Mouse (Mus musculus) midbrain, embryonic 16.5 days (tissue): ENCODE measurements around the gene Dync1i1. TPM values are rescaled to one million over a fixed set of nuclear protein-coding genes. Genes with fewer than 3 reads are reported as not detected.

Experiments used
- ATAC-seq: fragments of 200-750 bp; cut with Nextera tagmentation; 2 replicates; pipeline ENCODE4 v1.8.0; 2017; ENCODE audit warnings: moderate TSS enrichment
- H3K27ac ChIP-seq: fragments of 300-500 bp; sonication (generic); 2 replicates; pipeline ENCODE4 v1.5.1; 2014; ENCODE audit warnings: mild to moderate bottlenecking, low read length, mixed read lengths
- H3K27me3 ChIP-seq: fragments of 300-500 bp; sonication (generic); 2 replicates; pipeline ENCODE4 v1.6.1; 2014; ENCODE audit warnings: low read depth, low read length, mixed read lengths; ENCODE audit not compliant: control insufficient read depth, insufficient read depth
- H3K36me3 ChIP-seq: fragments of 300-500 bp; sonication (generic); 2 replicates; pipeline ENCODE4 v1.6.1; 2014; ENCODE audit warnings: mild to moderate bottlenecking, low read length, moderate library complexity, mixed read lengths; ENCODE audit not compliant: control insufficient read depth, insufficient read depth
- H3K4me1 ChIP-seq: fragments of 300-500 bp; sonication (generic); 2 replicates; pipeline ENCODE4 v1.6.1; 2014; ENCODE audit warnings: mild to moderate bottlenecking, low read length, mixed read lengths; ENCODE audit not compliant: control insufficient read depth, insufficient read depth
- H3K4me2 ChIP-seq: fragments of 300-500 bp; sonication (generic); 2 replicates; pipeline ENCODE4 v1.6.1; 2014; ENCODE audit warnings: mild to moderate bottlenecking, low read length, mixed read lengths
- H3K4me3 ChIP-seq: fragments of 300-500 bp; sonication (generic); 2 replicates; pipeline ENCODE4 v1.5.1; 2014; ENCODE audit warnings: low read depth, mild to moderate bottlenecking, low read length, moderate library complexity, mixed read lengths
- H3K9ac ChIP-seq: fragments of 300-500 bp; sonication (generic); 2 replicates; pipeline ENCODE4 v1.6.1; 2014; ENCODE audit warnings: low read depth, low read length, mixed read lengths
- H3K9me3 ChIP-seq: fragments of 300-500 bp; sonication (generic); replicated peaks from 2 replicates; pipeline ENCODE4 v1.6.1; 2014; ENCODE audit warnings: mild to moderate bottlenecking, low read length, mixed read lengths; ENCODE audit not compliant: control insufficient read depth, poor library complexity, severe bottlenecking
- WGBS: fragments of 180-500 bp; shearing (Covaris S2); extraction: QIAGEN DNeasy Blood & Tissue Kit; methylation state at CpG from one replicate; pipeline ENCODE4 v1.1.7; 2014; 5-methylcytosine and 5-hydroxymethylcytosine counted together
- polyA plus RNA-seq: library from polyadenylated mRNA; unstranded; fragments of >200 nt; fragmentation: Nextera tagmentation; extraction: Ambion mirVana; gene quantifications from 2 replicates; pipeline ENCODE4 v1.2.1, GENCODE M21; 2015

Gene Dync1i1
- polyA plus RNA-seq, 1 experiment from 2014 or later, result 43.1 TPM

GRCm38 (mm10) chr6:5794106-5794753 is 68.8 kb downstream of the Dync1i1 start:
- Histone ChIP-seq H3K36me3 (no peaks in the 10 kb centered on the region), H3K4me1 (no peaks in the 10 kb centered on the region), H3K9me3 (no peaks in the 10 kb centered on the region), H3K4me2 (no peak overlapping the region), H3K9ac (no peak overlapping the region), H3K27ac (no peak overlapping the region), H3K4me3 (no peak overlapping the region), H3K27me3 (no peaks in the 10 kb centered on the region)
- WGBS, result 72% methylated on average over 5 of the region's 5 CpGs
- ATAC-seq, result no peak

GRCm38 (mm10) chr6:5795314-5795713 is 69.9 kb downstream of the Dync1i1 start:
- H3K4me1 ChIP-seq, result no peaks in the 10 kb centered on the region
- H3K27me3 ChIP-seq, result no peaks in the 10 kb centered on the region
- no peaks in the 10 kb centered on the region for H3K36me3 ChIP-seq
- no peak overlapping the region for H3K27ac ChIP-seq
- H3K4me3 ChIP-seq, result no peak overlapping the region
- no peak for ATAC-seq
- 82% methylated on average over 2 of the region's 2 CpGs for WGBS
- no peak overlapping the region for H3K4me2 ChIP-seq
- H3K9ac ChIP-seq, result no peak overlapping the region
- no peaks in the 10 kb centered on the region for H3K9me3 ChIP-seq

GRCm38 (mm10) chr6:5802124-5802839 is 76.8 kb downstream of the Dync1i1 start:
- H3K36me3 ChIP-seq, result no peaks in the 10 kb centered on the region
- no peaks in the 10 kb centered on the region for H3K4me1 ChIP-seq
- H3K27me3 ChIP-seq, result no peaks in the 10 kb centered on the region
- H3K27ac ChIP-seq, result no peak overlapping the region
- H3K9me3 ChIP-seq, result no peaks in the 10 kb centered on the region
- 53% methylated on average over 6 of the region's 6 CpGs for WGBS
- no peak overlapping the region for H3K9ac ChIP-seq
- peak; percentile 86 for ATAC-seq
- no peak overlapping the region for H3K4me2 ChIP-seq
- no peak overlapping the region for H3K4me3 ChIP-seq

GRCm38 (mm10) chr6:5802840-5803491 is 77.5 kb downstream of the Dync1i1 start:
- Histone ChIP-seq H3K27ac (no peak overlapping the region), H3K36me3 (no peaks in the 10 kb centered on the region), H3K4me3 (no peak overlapping the region), H3K9me3 (no peaks in the 10 kb centered on the region), H3K9ac (no peak overlapping the region), H3K4me2 (no peak overlapping the region), H3K4me1 (no peaks in the 10 kb centered on the region), H3K27me3 (no peaks in the 10 kb centered on the region)
- peak; percentile 50; the same call in 1 of the 2 replicates for ATAC-seq
- WGBS, result 67% methylated on average over 11 of the region's 11 CpGs

- Histone ChIP-seq H3K4me2 (no peak overlapping the region), H3K4me1 (no peaks in the 10 kb centered on the region), H3K9ac (no peak overlapping the region), H3K27ac (no peak overlapping the region), H3K4me3 (no peak overlapping the region), H3K36me3 (no peaks in the 10 kb centered on the region), H3K27me3 (no peaks in the 10 kb centered on the region), H3K9me3 (no peaks in the 10 kb centered on the region)
- no peak for ATAC-seq
- 77% methylated on average over 3 of the region's 3 CpGs for WGBS
Observed at GRCm38 (mm10) chr6:5808008-5808421, 82.6 kb downstream of the Dync1i1 start.

- Histone ChIP-seq H3K9ac (no peak overlapping the region), H3K27me3 (no peaks in the 10 kb centered on the region), H3K36me3 (no peaks in the 10 kb centered on the region), H3K4me1 (no peaks in the 10 kb centered on the region), H3K27ac (no peak overlapping the region), H3K4me2 (no peak overlapping the region), H3K4me3 (no peak overlapping the region), H3K9me3 (no peaks in the 10 kb centered on the region)
- 62% methylated on average over 1 of the region's 1 CpGs for WGBS
- no peak for ATAC-seq
Observed at GRCm38 (mm10) chr6:5812076-5812475, 86.6 kb downstream of the Dync1i1 start.

- ATAC-seq, result no peak
- Histone ChIP-seq H3K9me3 (no peaks in the 10 kb centered on the region), H3K4me3 (no peak overlapping the region), H3K4me2 (no peak overlapping the region), H3K36me3 (no peaks in the 10 kb centered on the region), H3K27ac (no peak overlapping the region), H3K27me3 (no peaks in the 10 kb centered on the region), H3K9ac (no peak overlapping the region), H3K4me1 (no peaks in the 10 kb centered on the region)
- 84% methylated on average over 3 of the region's 3 CpGs for WGBS
Observed at GRCm38 (mm10) chr6:5819674-5820073, 94.2 kb downstream of the Dync1i1 start.

- ATAC-seq, result no peak
Observed at GRCm38 (mm10) chr6:5825461-5825860, 100.0 kb downstream of the Dync1i1 start.

GRCm38 (mm10) chr6:5827064-5827463 is 101.6 kb downstream of the Dync1i1 start:
- Histone ChIP-seq H3K27ac (no peak overlapping the region), H3K4me1 (no peaks in the 10 kb centered on the region), H3K27me3 (no peaks in the 10 kb centered on the region), H3K36me3 (no peaks in the 10 kb centered on the region), H3K9ac (no peak overlapping the region), H3K4me2 (no peak overlapping the region), H3K9me3 (no peaks in the 10 kb centered on the region), H3K4me3 (no peak overlapping the region)
- ATAC-seq, result no peak
- 65% methylated on average over 4 of the region's 4 CpGs for WGBS

More at GRCm38 (mm10) chr6:5825461-5825860, 100.0 kb downstream of the Dync1i1 start:
- no peak overlapping the region for H3K4me3 ChIP-seq
- H3K27ac ChIP-seq, result no peak overlapping the region
- H3K27me3 ChIP-seq, result no peaks in the 10 kb centered on the region
- H3K4me2 ChIP-seq, result no peak overlapping the region
- H3K4me1 ChIP-seq, result no peaks in the 10 kb centered on the region
- H3K9ac ChIP-seq, result no peak overlapping the region
- WGBS, result 87% methylated on average over 3 of the region's 3 CpGs
- H3K36me3 ChIP-seq, result no peaks in the 10 kb centered on the region
- H3K9me3 ChIP-seq, result no peaks in the 10 kb centered on the region
